Mouse (Mus musculus) heart, adult 2 months (tissue): ENCODE measurements at regions not wholly inside any gene's neighbourhood (a gene's known extent, or its start where the extent isn't known, plus 50 kb on each side); places are given as distances from the start of the nearest gene placed in this dataset.

ENCODE experiments used
- CTCF ChIP-seq: fragments of 200-600 bp; IDR thresholded peaks from 2 replicates; pipeline ENCODE4 v1.8.1; 2022; ENCODE audit warnings: antibody characterized with exemption, mild to moderate bottlenecking, moderate library complexity
- EP300 ChIP-seq: fragments of 200-500 bp; IDR thresholded peaks from 2 replicates; pipeline ENCODE4 v1.6.1; 2011; ENCODE audit warnings: low read depth, low read length, control low read depth; ENCODE audit not compliant: insufficient read depth
- POLR2A ChIP-seq: fragments of 200-500 bp; IDR thresholded peaks from 2 replicates; pipeline ENCODE4 v1.6.1; 2011; ENCODE audit warnings: mild to moderate bottlenecking, low read depth, low read length, control low read depth; ENCODE audit not compliant: insufficient read depth

DNA sequence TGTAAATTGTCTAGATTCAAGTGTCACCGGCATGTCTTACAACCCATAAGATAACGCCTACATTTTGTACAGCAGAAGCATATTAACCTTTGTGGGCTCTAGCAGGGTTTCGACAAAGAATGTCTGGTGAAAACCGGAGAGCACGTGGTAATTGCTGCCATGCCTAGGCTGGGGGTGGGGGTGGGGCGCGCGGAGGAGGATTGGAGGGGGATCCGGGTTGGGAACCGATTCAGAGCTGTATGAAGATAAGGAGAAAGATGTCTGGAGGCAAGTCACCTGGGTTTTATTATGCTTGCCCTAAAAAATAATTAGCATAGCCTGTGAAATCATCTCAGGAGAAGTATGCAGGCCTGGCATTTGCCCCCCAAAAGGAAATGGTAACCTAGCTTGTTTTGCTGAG lies 331.2 kb downstream of the Gm45692 start:
- TF ChIP-seq CTCF (no peak), POLR2A (no peak), EP300 (no peak)
